Mouse (Mus musculus): ENCODE data around the gene Aloxe3.
"Not testable (repeated sequence)": the region's sequence is repeated elsewhere in the genome, so short reads cannot be mapped to it uniquely, and the experiment has no call there.

Aloxe3 gene

GRCm38 (mm10) chr11:69125852-69125918 lies at the start of gene Aloxe3:
Gene Aloxe3, plus strand, starts transcription at chr11:69125896.
- DNase-seq (ENCODE audit: low spot score): no peak

DNA sequence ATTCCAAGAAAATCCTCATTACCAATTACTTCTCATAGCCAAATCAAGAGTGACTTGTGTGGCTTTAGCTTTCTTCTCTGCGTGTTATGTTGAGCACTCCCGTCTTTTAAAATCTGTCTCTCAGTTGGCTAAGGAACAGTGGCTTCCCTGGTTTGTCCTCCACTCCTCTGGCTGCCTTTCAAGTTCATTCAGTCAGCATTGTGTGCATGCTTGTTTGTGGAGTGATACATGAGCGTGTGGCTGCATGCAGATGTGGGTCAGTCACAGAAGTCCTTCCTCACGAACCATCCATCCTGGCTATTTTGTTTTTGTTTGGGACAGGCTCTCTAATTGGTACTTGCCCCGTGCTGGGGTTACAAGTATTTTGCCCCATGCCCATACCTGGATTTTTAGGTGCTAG lies 49.1 kb upstream of the Aloxe3 start:
- no peak for DNase-seq (ENCODE audit: low spot score)

GRCm38 (mm10) chr11:69077316-69077715 lies 48.4 kb upstream of the Aloxe3 start:
- DNase-seq (ENCODE audit: low spot score): no peak

- no peak for DNase-seq (ENCODE audit: low spot score)
Observed at GRCm38 (mm10) chr11:69078041-69078440, 47.7 kb upstream of the Aloxe3 start.

- DNase-seq (ENCODE audit: low spot score): no peak
Observed at GRCm38 (mm10) chr11:69078805-69079438, 46.8 kb upstream of the Aloxe3 start.

DNA sequence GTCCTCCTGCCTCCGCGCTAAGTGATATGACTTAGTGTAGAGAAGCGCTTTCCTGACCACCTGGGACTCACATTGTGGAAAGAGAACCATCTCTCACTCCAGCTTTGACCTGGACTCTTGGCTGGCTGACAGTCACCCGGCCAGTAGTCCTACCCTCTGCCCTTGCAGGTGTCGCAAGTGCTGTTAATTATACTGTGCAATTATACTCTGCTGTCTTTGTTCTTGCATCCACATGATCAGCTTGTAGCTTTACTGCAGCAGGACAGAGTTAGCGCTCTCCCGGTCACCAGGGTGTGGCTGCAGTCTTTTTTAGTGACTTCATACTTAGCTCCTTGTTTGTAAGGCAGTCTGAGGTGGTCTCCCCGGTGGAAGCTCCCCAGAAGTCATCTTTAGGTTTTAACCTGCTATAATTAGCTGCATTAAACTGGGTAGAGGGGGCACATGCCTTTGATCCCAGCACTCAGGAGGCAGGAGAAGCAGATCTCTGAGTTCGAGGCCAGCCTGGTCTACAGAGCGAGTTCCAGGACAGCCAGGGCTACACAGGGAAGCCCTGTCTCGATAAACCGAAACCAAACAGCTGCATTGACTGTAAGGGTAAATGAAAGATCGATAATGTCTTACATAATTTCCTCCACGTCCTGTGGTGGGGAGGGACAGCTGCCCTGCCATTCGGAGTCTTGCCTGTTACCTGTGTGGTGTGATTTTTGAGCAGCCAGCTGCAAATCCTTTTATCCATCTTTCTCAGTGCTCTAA lies 45.4 kb upstream of the Aloxe3 start:
- DNase-seq (ENCODE audit: low spot score): no peak

DNA sequence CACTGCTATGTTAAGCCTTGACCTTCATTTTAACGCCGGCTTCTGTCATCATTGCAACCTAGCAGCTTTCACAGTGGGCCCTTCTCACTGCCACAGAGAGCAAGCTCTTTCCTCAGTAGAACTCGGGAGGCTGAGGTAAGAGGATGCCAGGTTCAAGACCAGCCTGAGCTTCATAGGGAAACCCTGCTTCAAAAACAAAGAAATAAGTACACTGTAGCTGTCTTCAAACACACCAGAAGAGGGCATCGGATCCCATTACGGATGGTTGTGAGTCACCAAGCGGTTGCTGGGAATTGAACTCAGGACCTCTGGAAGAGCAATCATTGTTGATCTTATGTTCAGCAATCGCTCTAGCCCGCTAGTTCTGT lies 44.9 kb upstream of the Aloxe3 start:
- no peak for DNase-seq (ENCODE audit: low spot score)

GRCm38 (mm10) chr11:69081613-69082012 lies 44.1 kb upstream of the Aloxe3 start:
- no peak for DNase-seq (ENCODE audit: low spot score)

GRCm38 (mm10) chr11:69085608-69086007 lies 40.1 kb upstream of the Aloxe3 start:
- no peak for DNase-seq (ENCODE audit: low spot score)

GRCm38 (mm10) chr11:69086390-69086789 lies 39.3 kb upstream of the Aloxe3 start:
- DNase-seq (ENCODE audit: low spot score): no peak

- DNase-seq (ENCODE audit: low spot score): no peak
Observed at GRCm38 (mm10) chr11:69087082-69087481, 38.6 kb upstream of the Aloxe3 start.

DNA sequence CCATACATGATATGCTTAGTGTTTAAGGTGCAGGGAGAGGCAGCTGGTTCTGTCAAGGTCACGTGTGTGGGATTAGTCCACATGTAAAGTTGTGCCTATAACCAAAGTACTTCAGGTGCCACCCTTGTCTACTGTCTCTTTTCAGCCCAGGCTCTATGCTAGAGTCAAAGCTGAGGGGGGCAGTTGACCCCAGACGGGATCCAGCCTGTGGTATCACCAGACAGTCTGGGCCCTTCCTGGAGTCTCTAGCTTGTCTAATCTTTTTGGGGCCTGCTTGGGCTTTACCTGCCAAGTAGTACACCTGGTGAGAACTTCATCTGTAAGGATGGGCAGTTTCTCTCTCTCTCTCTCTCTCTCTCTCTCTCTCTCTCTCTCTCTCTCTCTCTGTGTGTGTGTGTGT lies 38.1 kb upstream of the Aloxe3 start:
- no peak for DNase-seq (ENCODE audit: low spot score)

DNA sequence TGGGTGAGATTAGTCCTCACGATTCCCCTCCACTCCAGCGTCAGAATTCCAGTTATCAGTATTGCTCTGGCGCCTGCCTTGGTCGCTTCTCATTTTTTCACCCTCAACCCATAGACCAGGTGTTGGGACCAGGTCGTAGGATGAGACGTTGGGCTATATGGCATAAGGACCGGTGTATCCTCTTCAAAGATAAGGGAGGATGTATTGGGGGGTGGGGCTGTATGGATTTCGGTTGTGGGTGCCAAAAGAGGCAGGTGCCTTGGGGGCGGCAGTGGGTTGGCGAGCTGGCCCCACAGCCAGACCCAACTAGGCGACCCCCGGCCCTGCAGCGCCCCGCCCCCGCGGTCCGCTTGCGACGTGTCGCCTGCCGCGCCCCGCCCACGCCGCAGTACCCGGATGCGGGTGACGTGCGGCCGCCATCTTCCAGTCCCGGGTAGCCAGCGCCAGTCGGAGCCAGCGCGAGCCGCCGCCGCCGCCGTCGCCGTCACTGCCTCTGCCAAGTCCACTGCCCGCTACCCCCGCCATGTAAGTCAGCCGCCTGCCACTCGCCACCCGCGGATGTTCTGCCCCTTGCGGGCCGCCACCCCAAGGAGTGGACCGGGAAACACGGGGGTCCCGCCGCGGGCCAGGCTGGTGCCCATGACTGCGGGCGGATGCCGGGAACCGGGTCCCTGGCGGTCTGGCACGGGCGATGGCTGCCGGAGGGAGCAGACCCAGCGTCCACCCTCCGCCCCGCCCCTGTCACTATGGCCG lies 37.4 kb upstream of the Aloxe3 start, which contains the start of gene Vamp2:
TSS of gene Vamp2 (plus strand) at position 388 of the 753 bp plus-strand sequence.
- peak; percentile 91 for DNase-seq (ENCODE audit: low spot score)

GRCm38 (mm10) chr11:69088856-69089615 lies 36.7 kb upstream of the Aloxe3 start:
- DNase-seq (ENCODE audit: low spot score): no peak

DNA sequence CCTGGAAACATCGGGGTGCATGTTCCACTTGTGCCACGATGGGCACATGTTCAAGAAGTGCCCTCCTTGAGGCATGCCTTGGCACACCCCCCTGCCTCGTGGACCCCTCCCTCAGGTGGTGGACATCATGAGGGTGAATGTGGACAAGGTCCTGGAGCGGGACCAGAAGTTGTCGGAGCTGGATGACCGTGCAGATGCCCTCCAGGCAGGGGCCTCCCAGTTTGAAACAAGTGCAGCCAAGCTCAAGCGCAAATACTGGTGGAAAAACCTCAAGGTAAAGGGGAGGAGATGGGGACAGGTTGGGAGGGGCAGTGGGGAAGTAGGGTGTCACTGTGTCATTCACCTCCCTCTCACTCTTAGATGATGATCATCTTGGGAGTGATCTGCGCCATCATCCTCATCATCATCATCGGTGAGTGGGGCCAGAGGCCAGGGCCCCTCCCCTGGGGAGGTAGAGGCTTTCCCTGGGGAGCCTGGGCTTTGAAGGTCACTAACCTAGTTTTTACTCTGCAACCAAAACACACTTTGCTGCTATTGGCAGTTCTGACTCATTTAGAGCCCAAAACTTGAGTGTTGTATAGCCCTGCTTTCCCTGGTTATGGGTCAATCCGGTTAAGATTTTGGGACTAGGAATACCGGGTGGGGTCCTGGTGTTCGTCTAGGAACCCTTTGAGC lies 35.9 kb upstream of the Aloxe3 start:
- no peak for DNase-seq (ENCODE audit: low spot score)

- no peak for DNase-seq (ENCODE audit: low spot score)
Observed at GRCm38 (mm10) chr11:69090367-69090766, 35.3 kb upstream of the Aloxe3 start.

- DNase-seq (ENCODE audit: low spot score): no peak
Observed at GRCm38 (mm10) chr11:69091566-69092385, 33.9 kb upstream of the Aloxe3 start.

DNA sequence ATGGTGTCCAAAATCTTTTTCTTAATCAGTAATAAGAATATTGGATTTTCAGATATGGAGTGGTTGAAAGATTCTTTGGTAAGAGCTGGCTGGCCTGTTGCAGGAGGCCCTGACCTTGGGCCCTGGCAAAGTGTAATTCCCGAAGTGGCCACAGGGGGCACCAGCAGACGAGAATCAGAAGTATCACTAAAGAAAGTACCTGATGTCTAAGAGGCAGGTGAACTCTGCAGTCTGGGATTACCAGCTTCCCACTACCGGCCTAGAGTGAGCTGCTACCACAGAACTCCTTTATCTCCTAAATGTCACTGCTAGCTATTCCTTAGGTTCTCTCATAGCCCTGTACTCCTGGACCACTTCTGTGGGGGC lies 33.3 kb upstream of the Aloxe3 start:
- peak; percentile 86 for DNase-seq (ENCODE audit: low spot score)

- no peak for DNase-seq (ENCODE audit: low spot score)
Observed at GRCm38 (mm10) chr11:69092871-69093270, 32.8 kb upstream of the Aloxe3 start.

DNA sequence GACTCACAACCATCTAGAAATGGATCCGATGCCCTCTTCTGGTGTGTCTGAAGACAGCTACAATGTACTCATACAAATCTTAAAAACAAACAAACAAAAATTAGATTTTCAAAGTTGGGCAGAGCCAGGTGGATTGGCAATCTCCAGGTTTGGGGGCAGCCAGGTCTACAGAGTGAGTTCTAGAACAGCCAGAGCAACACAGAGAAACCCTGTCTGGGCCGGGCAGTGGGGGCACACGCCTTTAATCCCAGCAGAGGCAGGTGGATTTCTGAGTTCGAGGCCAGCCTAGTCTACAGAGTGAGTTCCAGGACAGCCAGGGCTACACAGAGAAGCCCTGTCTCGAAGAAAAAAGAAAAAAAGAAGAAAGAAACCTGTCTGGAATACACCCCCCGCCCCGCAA lies 31.8 kb upstream of the Aloxe3 start:
- not testable (repeated sequence) for DNase-seq (ENCODE audit: low spot score)

- peak; percentile 97 for DNase-seq (ENCODE audit: low spot score)
Observed at GRCm38 (mm10) chr11:69094697-69095429, 30.8 kb upstream of the Aloxe3 start, which contains the start of gene Per1. Gene Per1, plus strand, starts transcription at chr11:69095217.

Measured in ovary, postnatal 36 days (tissue).